Mouse (Mus musculus) embryo, embryonic 11.5 days (tissue): Measurements from ENCODE around the gene Actn4.
"Not testable (repeated sequence)": the region's sequence is repeated elsewhere in the genome, so short reads cannot be mapped to it uniquely, and the experiment has no call there.

Source experiments
- DNase-seq: peaks from one replicate; pipeline ENCODE4 v3.0.0-alpha.2; 2012; ENCODE audit warnings: low read depth, low spot score

Actn4 gene

GRCm38 (mm10) chr7:28969672-28970394 lies 7.7 kb upstream of the Actn4 start:
- no peak for DNase-seq

- DNase-seq: no peak
Observed at GRCm38 (mm10) chr7:28969271-28969670, 7.1 kb upstream of the Actn4 start.

- not testable (repeated sequence) for DNase-seq
Observed at GRCm38 (mm10) chr7:28968120-28968519, 6.0 kb upstream of the Actn4 start.

GRCm38 (mm10) chr7:28966751-28967505 lies 4.8 kb upstream of the Actn4 start:
- DNase-seq: no peak

GRCm38 (mm10) chr7:28966181-28966580 lies 4.0 kb upstream of the Actn4 start:
- no peak for DNase-seq

GRCm38 (mm10) chr7:28965346-28965840 lies 3.3 kb upstream of the Actn4 start:
- no peak for DNase-seq

- no peak for DNase-seq
Observed at GRCm38 (mm10) chr7:28963399-28963923, 1.3 kb upstream of the Actn4 start.

- no peak for DNase-seq
Observed at GRCm38 (mm10) chr7:28961584-28961926, 585 bp downstream of the Actn4 start.

- DNase-seq: no peak
Observed at GRCm38 (mm10) chr7:28960354-28961046, 1.6 kb downstream of the Actn4 start.

GRCm38 (mm10) chr7:28959505-28960045 lies 2.6 kb downstream of the Actn4 start:
- no peak for DNase-seq

- no peak for DNase-seq
Observed at GRCm38 (mm10) chr7:28958770-28959169, 3.4 kb downstream of the Actn4 start.

- DNase-seq: no peak
Observed at GRCm38 (mm10) chr7:28957997-28958725, 4.0 kb downstream of the Actn4 start.

GRCm38 (mm10) chr7:28957286-28957685 lies 4.9 kb downstream of the Actn4 start:
- DNase-seq: no peak

- no peak for DNase-seq
Observed at GRCm38 (mm10) chr7:28956270-28956669, 5.9 kb downstream of the Actn4 start.

- DNase-seq: no peak
Observed at GRCm38 (mm10) chr7:28955295-28955897, 6.7 kb downstream of the Actn4 start.

GRCm38 (mm10) chr7:28954773-28955172 lies 7.4 kb downstream of the Actn4 start:
- DNase-seq: no peak

- no peak for DNase-seq
Observed at GRCm38 (mm10) chr7:28953476-28954376, 8.4 kb downstream of the Actn4 start.

GRCm38 (mm10) chr7:28952786-28953185 lies 9.4 kb downstream of the Actn4 start:
- no peak for DNase-seq

- no peak for DNase-seq
Observed at GRCm38 (mm10) chr7:28951764-28952163, 10.4 kb downstream of the Actn4 start.
